Mouse (Mus musculus) forebrain, embryonic 16.5 days (tissue): ENCODE measurements around the gene Ulk4. TPM values are rescaled to one million over a fixed set of nuclear protein-coding genes. Genes with fewer than 3 reads are reported as not detected.

Source experiments
- ATAC-seq: fragments of 200-750 bp; cut with Nextera tagmentation; 2 replicates; pipeline ENCODE4 v1.8.0; 2017; ENCODE audit warnings: mild to moderate bottlenecking, moderate library complexity
- H3K27ac ChIP-seq: fragments of 300-500 bp; sonication (generic); 2 replicates; pipeline ENCODE4 v1.5.1; 2014; ENCODE audit warnings: low read length, control low read depth
- H3K27me3 ChIP-seq: fragments of 300-500 bp; sonication (generic); replicated peaks from 2 replicates; pipeline ENCODE4 v1.6.1; 2014; ENCODE audit warnings: low read length; ENCODE audit not compliant: control insufficient read depth, insufficient read depth
- H3K36me3 ChIP-seq: fragments of 300-500 bp; sonication (generic); 2 replicates; pipeline ENCODE4 v1.6.1; 2014; ENCODE audit not compliant: control insufficient read depth, insufficient read depth
- H3K4me1 ChIP-seq: fragments of 300-500 bp; sonication (generic); replicated peaks from 2 replicates; pipeline ENCODE4 v1.6.1; 2014; ENCODE audit warnings: low read length; ENCODE audit not compliant: control insufficient read depth, insufficient read depth
- H3K4me2 ChIP-seq: fragments of 300-500 bp; sonication (generic); 2 replicates; pipeline ENCODE4 v1.6.1; 2014; ENCODE audit warnings: mild to moderate bottlenecking, low read length, control low read depth
- H3K4me3 ChIP-seq: fragments of 300-500 bp; sonication (generic); replicated peaks from 2 replicates; pipeline ENCODE4 v1.5.1; 2014; ENCODE audit warnings: mild to moderate bottlenecking, low read length, control low read depth
- H3K9ac ChIP-seq: fragments of 300-500 bp; sonication (generic); replicated peaks from 2 replicates; pipeline ENCODE4 v1.6.1; 2014; ENCODE audit warnings: low read depth, low read length, control low read depth
- H3K9me3 ChIP-seq: fragments of 300-500 bp; sonication (generic); 2 replicates; pipeline ENCODE4 v1.6.1; 2016; ENCODE audit warnings: low read length; ENCODE audit not compliant: control insufficient read depth
- WGBS: fragments of 180-500 bp; shearing (Covaris S2); extraction: QIAGEN DNeasy Blood & Tissue Kit; methylation state at CpG from one replicate; pipeline ENCODE4 v1.1.7; 2014; 5-methylcytosine and 5-hydroxymethylcytosine counted together
- polyA plus RNA-seq: library from polyadenylated mRNA; unstranded; fragments of >200 nt; fragmentation: Nextera tagmentation; extraction: Ambion mirVana; gene quantifications from 2 replicates; pipeline ENCODE4 v1.2.1, GENCODE M21; 2015

Ulk4 gene
- polyA plus RNA-seq, 1 experiment from 2014 or later: 115 TPM

DNA sequence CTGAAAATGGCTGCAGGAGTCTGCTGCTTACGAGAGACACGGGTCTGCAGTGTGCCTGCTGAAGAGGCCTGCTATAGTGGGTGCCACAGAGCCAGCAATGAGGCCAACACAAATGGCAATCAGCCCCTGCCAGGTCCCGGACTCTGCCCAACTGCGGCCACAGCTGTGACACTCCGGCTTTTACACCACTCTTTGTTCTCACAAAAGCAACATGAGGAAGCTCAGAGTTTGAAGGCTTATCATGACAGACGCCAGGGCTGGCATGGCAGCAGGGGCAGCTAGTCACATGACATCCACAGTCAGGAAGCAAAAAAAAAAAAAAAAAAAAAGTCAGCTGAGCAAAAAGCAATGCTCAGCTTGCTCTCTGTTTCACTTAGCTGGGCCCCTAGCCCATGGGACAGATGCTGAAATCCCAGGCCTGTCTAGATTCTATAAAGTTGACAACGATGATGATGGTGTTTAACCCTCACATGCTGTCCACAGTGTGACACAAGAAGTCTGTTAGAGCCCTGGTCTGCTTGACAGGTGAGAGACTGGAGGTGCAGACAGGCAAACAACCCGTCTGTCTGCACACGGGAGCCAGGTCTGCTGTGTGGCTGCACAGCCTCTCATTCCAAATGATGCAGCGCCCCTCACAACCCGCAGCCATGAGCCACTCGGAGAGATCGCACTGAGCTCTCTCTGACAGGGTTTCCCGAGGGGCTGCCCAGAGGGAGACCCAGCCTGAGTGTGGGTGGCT, 253.3 kb downstream of the Ulk4 start:
- peak overlapping the region; percentile 64 for H3K27ac ChIP-seq
- 70% methylated on average over 14 of the region's 14 CpGs for WGBS

DNA sequence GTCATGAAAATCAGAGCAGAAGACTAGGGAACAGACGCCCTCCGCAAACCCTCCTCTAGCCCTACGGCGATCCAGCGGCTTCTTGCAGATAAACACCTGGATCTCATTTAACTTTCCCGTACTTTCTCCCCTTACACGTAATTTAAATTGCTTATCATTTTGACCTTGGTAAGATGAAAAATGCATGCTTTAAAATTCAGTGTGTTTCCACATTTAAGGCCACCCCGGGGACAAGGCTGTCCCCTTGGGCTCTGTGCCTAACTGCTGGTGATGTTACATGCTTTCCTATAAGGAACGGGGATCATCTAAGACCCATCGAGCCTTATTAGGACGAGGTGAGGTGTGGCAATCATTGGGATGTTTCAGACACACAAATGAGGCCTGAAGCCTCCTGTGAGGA, 256.6 kb downstream of the Ulk4 start:
- WGBS: 85% methylated on average over 11 of the region's 11 CpGs
- H3K27me3 ChIP-seq: no peaks in the 10 kb centered on the region
- ATAC-seq: no peak

More for the DNA sequence above, 253.3 kb downstream of the Ulk4 start:
- Histone ChIP-seq H3K4me2 (no peak overlapping the region), H3K9ac (no peak overlapping the region), H3K27me3 (no peaks in the 10 kb centered on the region), H3K4me1 (no peaks in the 10 kb centered on the region; the same call in 1 of the 2 replicates), H3K36me3 (no peaks in the 10 kb centered on the region), H3K9me3 (no peaks in the 10 kb centered on the region), H3K4me3 (no peak overlapping the region)
- peak; percentile 76 for ATAC-seq

DNA sequence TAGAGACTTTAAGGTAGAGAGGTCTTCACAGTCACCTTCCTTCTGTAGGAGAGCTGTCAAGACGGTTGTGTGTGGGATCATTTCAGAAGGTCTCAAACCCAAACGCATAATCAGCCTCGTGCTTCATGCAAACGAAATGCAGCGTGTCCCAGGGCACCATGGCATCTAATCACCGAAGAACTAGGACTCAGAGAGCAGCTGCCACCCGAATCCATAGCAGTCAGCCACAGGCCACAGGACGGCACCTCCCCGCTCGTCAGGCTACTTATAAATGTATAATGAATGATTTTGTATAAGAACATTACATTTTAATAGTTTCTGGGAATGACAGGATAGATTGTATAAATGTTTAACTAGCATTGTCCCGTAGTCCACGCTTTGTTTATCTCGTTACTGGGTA, 257.1 kb downstream of the Ulk4 start:
- Histone ChIP-seq H3K9ac (no peak overlapping the region), H3K4me1 (no peaks in the 10 kb centered on the region; the same call in 1 of the 2 replicates), H3K9me3 (no peaks in the 10 kb centered on the region), H3K27ac (no peak overlapping the region), H3K4me2 (no peak overlapping the region), H3K27me3 (no peaks in the 10 kb centered on the region), H3K4me3 (no peak overlapping the region), H3K36me3 (no peaks in the 10 kb centered on the region)
- 79% methylated on average over 13 of the region's 13 CpGs for WGBS
- ATAC-seq: no peak

More for the DNA sequence above, 256.6 kb downstream of the Ulk4 start:
- no peaks in the 10 kb centered on the region for H3K9me3 ChIP-seq
- no peaks in the 10 kb centered on the region for H3K36me3 ChIP-seq
- no peak overlapping the region for H3K4me3 ChIP-seq
- H3K9ac ChIP-seq: no peak overlapping the region
- H3K4me1 ChIP-seq: no peaks in the 10 kb centered on the region; the same call in 1 of the 2 replicates
- no peak overlapping the region for H3K4me2 ChIP-seq
- H3K27ac ChIP-seq: no peak overlapping the region

DNA sequence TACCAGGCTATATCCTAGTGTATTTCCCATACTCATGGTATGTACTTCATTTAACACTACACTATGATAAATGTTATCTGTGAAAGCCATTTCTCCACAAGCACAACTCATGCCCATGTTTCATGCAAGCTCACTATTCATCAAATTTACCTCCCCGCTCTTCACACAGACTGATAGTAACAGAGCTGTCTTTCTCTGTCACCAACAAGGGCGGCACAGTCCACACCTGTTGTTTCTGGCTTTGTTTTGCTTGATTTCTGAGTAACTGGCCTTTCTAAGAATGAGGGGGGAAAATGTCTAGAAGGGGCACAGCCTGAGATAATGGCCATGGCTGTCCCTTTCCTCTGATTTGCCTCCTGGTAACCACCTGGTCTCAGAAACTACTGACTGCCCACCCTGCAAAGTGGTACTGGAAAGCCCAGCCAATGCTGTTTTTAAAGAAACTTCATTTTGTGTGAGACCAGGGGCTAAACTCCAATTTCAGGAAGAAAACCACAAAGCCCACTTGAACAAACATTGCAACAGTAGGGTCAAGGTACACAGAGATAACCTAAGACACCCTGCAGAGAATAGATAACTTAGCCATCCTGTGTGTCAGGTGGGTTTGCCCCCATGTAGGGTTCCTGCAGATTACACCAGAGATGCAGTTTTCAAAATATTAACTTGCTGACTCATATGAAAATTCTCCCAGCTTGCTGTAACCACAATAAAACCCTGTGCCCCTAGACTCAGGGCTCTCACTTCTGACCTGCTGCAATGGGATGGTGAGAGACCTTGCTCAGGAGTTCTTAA, 258.3 kb downstream of the Ulk4 start:
- H3K9me3 ChIP-seq: no peaks in the 10 kb centered on the region
- no peak overlapping the region for H3K4me2 ChIP-seq
- no peaks in the 10 kb centered on the region for H3K36me3 ChIP-seq
- no peak overlapping the region for H3K9ac ChIP-seq
- no peak overlapping the region for H3K27ac ChIP-seq
- no peak for ATAC-seq
- no peak overlapping the region for H3K4me3 ChIP-seq
- 92% methylated on average over 2 of the region's 2 CpGs for WGBS
- no peaks in the 10 kb centered on the region for H3K4me1 ChIP-seq
- H3K27me3 ChIP-seq: no peaks in the 10 kb centered on the region

DNA sequence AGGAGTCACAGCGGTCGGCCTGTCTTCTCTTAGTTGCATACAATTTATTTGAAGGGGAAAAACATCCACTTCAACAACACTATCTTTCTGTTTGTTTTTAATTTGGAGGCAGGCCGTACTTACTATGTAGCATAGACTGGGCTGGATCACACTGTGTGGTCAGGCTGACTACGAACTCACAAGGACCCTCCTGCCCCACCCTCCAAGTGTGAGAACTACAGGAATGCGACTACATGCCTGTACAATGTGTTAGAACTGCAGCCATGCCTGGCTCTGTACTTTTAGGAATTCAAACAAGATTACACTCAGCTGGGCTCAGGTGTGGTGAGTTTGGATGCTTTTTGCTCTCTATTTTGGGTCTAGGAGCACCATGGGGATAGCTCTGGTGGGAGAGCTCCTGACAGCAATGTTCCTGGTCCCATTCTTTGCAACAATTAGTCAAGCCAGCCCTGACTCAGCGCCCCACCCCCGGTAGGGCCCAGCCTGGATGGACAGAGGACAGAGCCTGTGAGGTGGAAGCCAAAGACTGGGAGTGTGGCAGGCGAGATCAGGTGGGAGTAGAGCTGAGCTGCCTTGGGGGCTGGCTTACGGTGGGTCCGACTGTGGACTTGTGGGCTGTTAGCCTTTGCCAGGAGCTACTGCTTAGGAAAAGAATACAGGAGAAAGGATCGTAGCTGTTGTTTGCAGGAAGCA, 261.0 kb downstream of the Ulk4 start:
- H3K27ac ChIP-seq: no peak overlapping the region
- H3K4me2 ChIP-seq: no peak overlapping the region
- 71% methylated on average over 11 of the region's 11 CpGs for WGBS

DNA sequence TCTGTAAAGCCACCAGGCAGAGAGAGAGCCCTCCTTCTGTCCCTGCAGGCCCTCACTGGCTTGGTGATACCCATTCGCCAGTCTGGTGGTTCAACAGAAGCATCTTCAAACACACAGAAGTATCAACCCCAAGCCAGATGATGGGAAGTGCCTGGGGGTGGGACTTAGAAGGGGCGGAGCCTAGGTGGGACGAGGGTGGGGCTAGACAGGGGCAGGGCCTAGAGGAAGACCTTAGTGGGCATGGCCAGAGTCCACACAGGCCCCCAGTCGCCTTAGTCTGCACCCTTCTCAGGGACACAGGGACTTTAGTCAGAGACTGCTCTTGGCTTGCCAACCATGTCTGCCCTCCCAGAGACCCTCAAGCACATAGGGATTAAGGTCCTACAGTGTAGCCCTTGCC, 265.5 kb downstream of the Ulk4 start:
- 49% methylated on average over 4 of the region's 4 CpGs for WGBS
- H3K4me1 ChIP-seq: no peaks in the 10 kb centered on the region
- ATAC-seq: no peak
- no peak overlapping the region for H3K4me3 ChIP-seq
- H3K27ac ChIP-seq: no peak overlapping the region
- no peaks in the 10 kb centered on the region for H3K36me3 ChIP-seq
- no peak overlapping the region for H3K4me2 ChIP-seq
- no peaks in the 10 kb centered on the region for H3K27me3 ChIP-seq
- H3K9ac ChIP-seq: no peak overlapping the region
- no peaks in the 10 kb centered on the region for H3K9me3 ChIP-seq

More for the DNA sequence above, 261.0 kb downstream of the Ulk4 start:
- H3K9ac ChIP-seq: no peak overlapping the region
- no peaks in the 10 kb centered on the region for H3K9me3 ChIP-seq
- H3K36me3 ChIP-seq: no peaks in the 10 kb centered on the region
- no peaks in the 10 kb centered on the region for H3K27me3 ChIP-seq
- no peak for ATAC-seq
- no peaks in the 10 kb centered on the region for H3K4me1 ChIP-seq
- H3K4me3 ChIP-seq: no peak overlapping the region

DNA sequence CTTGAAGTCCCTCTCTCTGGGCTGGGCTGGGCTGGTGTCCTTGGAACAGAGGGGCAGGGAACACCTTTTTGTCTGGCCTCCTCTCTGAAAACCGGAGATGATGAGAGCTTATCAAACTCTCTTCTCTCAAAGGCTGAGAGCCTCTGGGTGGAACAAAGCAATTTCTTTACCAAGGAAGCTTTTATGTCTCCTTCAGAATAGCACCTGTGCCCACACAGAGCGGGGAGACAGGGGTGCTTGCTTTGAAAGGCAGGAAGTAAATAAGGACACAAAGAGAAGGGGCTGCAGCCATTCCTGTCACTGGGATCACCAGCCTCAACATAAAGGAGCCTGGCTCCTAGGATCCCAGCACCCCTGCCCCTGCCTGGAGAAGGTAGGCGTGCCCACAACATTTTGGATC, 266.5 kb downstream of the Ulk4 start:
- Histone ChIP-seq H3K9me3 (no peaks in the 10 kb centered on the region), H3K9ac (no peak overlapping the region), H3K27me3 (no peaks in the 10 kb centered on the region), H3K36me3 (no peaks in the 10 kb centered on the region), H3K27ac (no peak overlapping the region), H3K4me1 (no peaks in the 10 kb centered on the region), H3K4me2 (no peak overlapping the region), H3K4me3 (no peak overlapping the region)
- no peak for ATAC-seq
- WGBS: 32% methylated on average over 3 of the region's 3 CpGs

DNA sequence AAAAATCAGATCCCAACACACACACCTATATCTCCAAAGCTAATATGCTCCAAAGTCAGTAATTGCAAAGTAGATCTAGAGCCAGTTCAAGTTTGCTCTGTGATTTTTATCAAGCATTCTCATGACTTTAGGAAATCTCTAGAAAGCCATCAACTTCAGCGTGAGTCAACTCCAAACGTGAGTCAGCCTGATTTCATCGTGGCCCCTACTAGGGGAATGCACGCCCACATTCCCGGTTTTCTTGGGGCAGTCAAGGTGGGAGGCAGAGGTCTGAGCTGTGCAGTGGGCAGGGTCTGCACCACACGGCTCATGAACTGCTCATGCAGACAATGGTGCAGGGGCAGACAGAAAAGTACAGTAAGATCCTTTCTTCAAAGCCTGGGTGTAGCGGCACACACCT, 271.0 kb downstream of the Ulk4 start:
- no peak for ATAC-seq
- peaks cover 12% of the 10 kb centered on the region for H3K4me1 ChIP-seq
- H3K27ac ChIP-seq: no peak overlapping the region
- no peak overlapping the region for H3K4me3 ChIP-seq
- H3K4me2 ChIP-seq: no peak overlapping the region
- no peak overlapping the region for H3K9ac ChIP-seq
- H3K36me3 ChIP-seq: no peaks in the 10 kb centered on the region
- no peaks in the 10 kb centered on the region for H3K9me3 ChIP-seq
- WGBS: 88% methylated on average over 7 of the region's 7 CpGs
- no peaks in the 10 kb centered on the region for H3K27me3 ChIP-seq
